ENCODE assay signal across 9 mouse cellular contexts in genomic region chr19:41313663-41314062, GRCm38 (mm10). TPM values are rescaled to one million over a fixed set of nuclear protein-coding genes. Genes with fewer than 3 reads are reported as not detected.
A peak's percentile ranks its signal among the peaks of the same experiment; 100 is the strongest.
DNase-seq lines count a peak whose midpoint lies in the region; ATAC-seq and TF ChIP-seq lines count a peak whose summit lies in the region.
"Had no signal": no experiment of that assay in that cellular context is flagged by ENCODE, and none has a peak within 500 bp of the region (broad histone marks: within the 10 kb centered on the region; RNA-seq: fewer than 3 reads in every experiment).

No protein-coding gene starts in this region.

- no peaks in the 10 kb centered on the region for H3K4me1 ChIP-seq in lung, embryonic 14.5 days (ENCODE audit: insufficient read depth)
- H3K4me1 ChIP-seq in cortical plate, adult 2 months (ENCODE audit: control insufficient read depth, insufficient read depth, low read length): no peaks in the 10 kb centered on the region

- TF ChIP-seq CTCF in lung, embryonic 14.5 days (IDR thresholded peaks at IDR 0.05; ENCODE audit: low read depth): peak; percentile 42
- peak; percentile 6; the same call in 1 of the 2 replicates for TF ChIP-seq CTCF in cortical plate, adult 2 months (IDR thresholded peaks at IDR 0.05; ENCODE audit: extremely low read depth, insufficient read depth, low read length)

- no peak overlapping the region for H3K4me2 ChIP-seq in lung, embryonic 14.5 days

- no peaks in the 10 kb centered on the region for H3K36me3 ChIP-seq in lung, embryonic 14.5 days (ENCODE audit: insufficient read depth)

- no peak overlapping the region for H3K27ac ChIP-seq in lung, embryonic 14.5 days (ENCODE audit: low read depth)
- no peak overlapping the region for H3K27ac ChIP-seq in cortical plate, adult 2 months (ENCODE audit: insufficient read depth, low read length)
- H3K27ac ChIP-seq: macrophage had no signal

- H3K4me3 ChIP-seq in lung, embryonic 14.5 days (ENCODE audit: low read depth, low read length): no peak overlapping the region
- no peak overlapping the region for H3K4me3 ChIP-seq in cortical plate, adult 2 months (ENCODE audit: insufficient read depth, low read length)

- TF ChIP-seq POLR2A in cortical plate, adult 2 months (IDR thresholded peaks at IDR 0.05; ENCODE audit: extremely low read depth, insufficient read depth, low read length): no peak

- no peaks in the 10 kb centered on the region for H3K9me3 ChIP-seq in lung, embryonic 14.5 days (ENCODE audit: low read depth, low read length)

- 21% methylated on average over 6 of the region's 6 CpGs for WGBS in lung, embryonic 14.5 days

- no peak overlapping the region for H3K9ac ChIP-seq in lung, embryonic 14.5 days

- no peaks in the 10 kb centered on the region for H3K27me3 ChIP-seq in lung, embryonic 14.5 days (ENCODE audit: insufficient read depth, low read length)

- ATAC-seq in lung, embryonic 14.5 days (ENCODE audit: insufficient read depth): no peak

- DNase-seq in adrenal gland, postnatal 14 days: peak; percentile 29
- DNase-seq in adrenal gland, adult 8-10 months: no peak
- DNase-seq in lung, embryonic 14.5 days: peak; percentile 67
- DNase-seq in lung, adult 18-20 months: no peak
- peak; percentile 44 for DNase-seq in retina, postnatal 1 day
- DNase-seq in heart, postnatal 4 days: no peak
- DNase-seq in right cerebral cortex, postnatal 10 days (ENCODE audit: low spot score in 2 of 2): no peak

RNA-seq across cellular contexts. Expression of gene Tm9sf3, which starts 49.9 kb away (rescaled TPM):
- 155 and 156 TPM in 2 replicates for total RNA-seq in adrenal gland, postnatal 14 days (2021)
- 100 to 1,000 TPM; 163 to 188 (median 173) TPM for total RNA-seq in adrenal gland, adult 8-10 months (2022)
- 172 and 176 TPM in 2 replicates for polyA plus RNA-seq in lung, embryonic 14.5 days (2014; fragmentation: Nextera tagmentation; extraction: Ambion mirVana)
- 89.0 and 90.5 TPM in 2 replicates for polyA plus RNA-seq in cortical plate, adult 2 months (2012; rRNA removed)
- 100 to 1,000 TPM; 119 TPM for total RNA-seq in heart, postnatal 4 days (2021)

Comparison
In these comparisons a context has a peak if more than half of its experiments do, and no peak if none do; other contexts are left out.
1. DNase-seq: peak in adrenal gland, postnatal 14 days (single experiment), lung, embryonic 14.5 days (single experiment) and retina, postnatal 1 day (single experiment); none in adrenal gland, adult 8-10 months (single experiment), lung, adult 18-20 months (0 of 2), heart, postnatal 4 days (single experiment) and right cerebral cortex, postnatal 10 days (0 of 2).